10 mouse cellular contexts compared by ENCODE assay signal in genomic region chr1:95397188-95397587, GRCm38 (mm10).
DNase-seq lines count a peak whose midpoint lies in the region; ATAC-seq lines count a peak whose summit lies in the region.
"Had no signal": no experiment of that assay in that cellular context is flagged by ENCODE, and none has a peak within 500 bp of the region (broad histone marks: within the 10 kb centered on the region; RNA-seq: fewer than 3 reads in every experiment).

No protein-coding gene starts in this region.

- no peaks in the 10 kb centered on the region for H3K27me3 ChIP-seq in embryonic facial prominence, embryonic 11.5 days (ENCODE audit: control insufficient read depth, insufficient read depth, low read length)
- H3K27me3 ChIP-seq in embryonic facial prominence, embryonic 10.5 days (replicated peaks; ENCODE audit: low read depth, poor library complexity, severe bottlenecking), result no peaks in the 10 kb centered on the region
- H3K27me3 ChIP-seq: liver, embryonic 12.5 days had no signal

- H3K27ac ChIP-seq in embryonic facial prominence, embryonic 11.5 days (replicated peaks; ENCODE audit: low read depth, low read length), result no peak overlapping the region
- no peak overlapping the region for H3K27ac ChIP-seq in embryonic facial prominence, embryonic 10.5 days (replicated peaks)
- H3K27ac ChIP-seq: hindbrain, embryonic 14.5 days; liver, embryonic 12.5 days had no signal

- H3K36me3 ChIP-seq in embryonic facial prominence, embryonic 11.5 days (replicated peaks; ENCODE audit: control insufficient read depth, insufficient read depth, low read depth, low read length), result no peaks in the 10 kb centered on the region
- H3K36me3 ChIP-seq in embryonic facial prominence, embryonic 10.5 days (replicated peaks), result no peaks in the 10 kb centered on the region
- H3K36me3 ChIP-seq: liver, embryonic 12.5 days had no signal

- H3K9me3 ChIP-seq in embryonic facial prominence, embryonic 11.5 days (replicated peaks; ENCODE audit: control insufficient read depth, low read length), result no peaks in the 10 kb centered on the region
- H3K9me3 ChIP-seq in embryonic facial prominence, embryonic 10.5 days, result no peaks in the 10 kb centered on the region
- H3K9me3 ChIP-seq: liver, embryonic 12.5 days had no signal

- no peak overlapping the region for H3K4me2 ChIP-seq in embryonic facial prominence, embryonic 11.5 days (ENCODE audit: low read depth, low read length)
- H3K4me2 ChIP-seq: hindbrain, embryonic 14.5 days; liver, embryonic 12.5 days had no signal

- H3K9ac ChIP-seq in embryonic facial prominence, embryonic 11.5 days (replicated peaks; ENCODE audit: low read length), result no peak overlapping the region
- H3K9ac ChIP-seq: hindbrain, embryonic 14.5 days; liver, embryonic 12.5 days had no signal

- H3K4me3 ChIP-seq in embryonic facial prominence, embryonic 11.5 days (ENCODE audit: low read depth, low read length), result no peak overlapping the region
- no peak overlapping the region for H3K4me3 ChIP-seq in embryonic facial prominence, embryonic 10.5 days
- H3K4me3 ChIP-seq: liver, embryonic 12.5 days had no signal

- 50% methylated on average over 4 of the region's 4 CpGs for WGBS in embryonic facial prominence, embryonic 11.5 days
- WGBS in embryonic facial prominence, embryonic 10.5 days, result 49% methylated on average over 4 of the region's 4 CpGs

- peak; percentile 27 for DNase-seq in embryonic facial prominence, embryonic 11.5 days (ENCODE audit: low spot score)
- no peak for DNase-seq in embryonic facial prominence, embryonic 10.5 days (ENCODE audit: low spot score)
- DNase-seq in layer of hippocampus, adult 11-12 months (ENCODE audit: low spot score), result peak; percentile 8
- no peak for DNase-seq in layer of hippocampus, adult 8-10 months (ENCODE audit: low spot score in 2 of 2)
- DNase-seq in embryo, embryonic 10.5 days (ENCODE audit: low spot score), result peak; percentile 33
- DNase-seq in natural killer cell, adult 2 months (ENCODE audit: low spot score in 2 of 2), result peak; percentile 3 to 21
- no peak for DNase-seq in Muller cell, postnatal 12 days (ENCODE audit: inconsistent ontology term)
- DNase-seq in urinary bladder, adult 18-20 months (ENCODE audit: low spot score in 2 of 2), result no peak

- ATAC-seq in embryonic facial prominence, embryonic 11.5 days (replicated peaks; ENCODE audit: insufficient number of reproducible peaks, low FRiP score, low TSS enrichment, low read depth), result no peak
- ATAC-seq: liver, embryonic 12.5 days had no signal

- no peaks in the 10 kb centered on the region for H3K4me1 ChIP-seq in embryonic facial prominence, embryonic 11.5 days (ENCODE audit: control insufficient read depth, insufficient read depth, low read length)
- H3K4me1 ChIP-seq in embryonic facial prominence, embryonic 10.5 days, result no peaks in the 10 kb centered on the region
- H3K4me1 ChIP-seq: liver, embryonic 12.5 days had no signal

Comparison
In these comparisons a context has a peak if more than half of its experiments do, and no peak if none do; other contexts are left out.
1. DNase-seq: peak in embryonic facial prominence, embryonic 11.5 days (single experiment), layer of hippocampus, adult 11-12 months (single experiment), embryo, embryonic 10.5 days (single experiment) and natural killer cell, adult 2 months (2 of 2); none in embryonic facial prominence, embryonic 10.5 days (single experiment), layer of hippocampus, adult 8-10 months (0 of 2), Muller cell, postnatal 12 days (single experiment) and urinary bladder, adult 18-20 months (0 of 2).